Mouse (Mus musculus) ES-E14 (cell line): ENCODE data around the gene Tmem246. TPM values are rescaled to one million over a fixed set of nuclear protein-coding genes. Genes with fewer than 3 reads are reported as not detected.
A peak's percentile ranks its signal among the peaks of the same experiment; 100 is the strongest.

ENCODE experiments used
- DNase-seq: peaks from one replicate; pipeline ENCODE4 v3.0.0-alpha.2; 2013; ENCODE audit warnings: low read depth, low spot score
- H3K27ac ChIP-seq: 2 replicates; pipeline ENCODE4 v1.5.1; 2012; ENCODE audit warnings: low read depth, mild to moderate bottlenecking, low read length, moderate library complexity, mixed read lengths; ENCODE audit not compliant: poor library complexity, insufficient read depth, severe bottlenecking
- H3K36me3 ChIP-seq: 2 replicates; pipeline ENCODE4 v1.6.1; 2012; ENCODE audit warnings: mild to moderate bottlenecking, low read length, moderate library complexity, mixed read lengths; ENCODE audit not compliant: control insufficient read depth, poor library complexity, insufficient read depth, severe bottlenecking
- H3K4me1 ChIP-seq, 2 experiments: fragments of 150-350 bp in 1 of 2; sonication (generic) in 1 of 2; 2 replicates each; pipeline ENCODE4 v1.6.1; 2012; ENCODE audit warnings: low read length in 2 of 2, mild to moderate bottlenecking in 1 of 2, mixed read lengths in 1 of 2; ENCODE audit not compliant: control insufficient read depth in 2 of 2, insufficient read depth in 2 of 2, poor library complexity in 1 of 2
- H3K4me3 ChIP-seq, 2 experiments: fragments of 150-350 bp in 1 of 2; sonication (generic) in 1 of 2; 2 replicates each; pipeline ENCODE4 v1.5.1; 2012; ENCODE audit warnings: low read length in 2 of 2, low read depth in 1 of 2, mild to moderate bottlenecking in 1 of 2, mixed read lengths in 1 of 2; ENCODE audit not compliant: insufficient read depth in 1 of 2, poor library complexity in 1 of 2, severe bottlenecking in 1 of 2
- H3K9ac ChIP-seq: 2 replicates; pipeline ENCODE4 v1.6.1; 2012; ENCODE audit warnings: low read depth, mild to moderate bottlenecking, low read length, mixed read lengths; ENCODE audit not compliant: poor library complexity, insufficient read depth, severe bottlenecking
- H3K9me3 ChIP-seq: fragments of 150-350 bp; sonication (generic); 2 replicates; pipeline ENCODE4 v1.6.1; 2012; ENCODE audit warnings: low read depth, mild to moderate bottlenecking, low read length; ENCODE audit not compliant: control insufficient read depth, insufficient read depth
- CHD2 ChIP-seq: IDR thresholded peaks from 2 replicates; pipeline ENCODE4 v1.6.1; 2014; ENCODE audit warnings: mild to moderate bottlenecking, low read depth, low read length, inconsistent platforms
- HCFC1 ChIP-seq: IDR thresholded peaks from 2 replicates; pipeline ENCODE4 v1.6.1; 2012; ENCODE audit warnings: low read length, inconsistent platforms, borderline replicate concordance; ENCODE audit not compliant: insufficient read depth
- MAFK ChIP-seq: IDR thresholded peaks from 2 replicates; pipeline ENCODE4 v1.6.1; 2014; ENCODE audit warnings: mild to moderate bottlenecking, low read depth, low read length, inconsistent platforms; ENCODE audit not compliant: insufficient read depth
- ZC3H11A ChIP-seq: IDR thresholded peaks from 2 replicates; pipeline ENCODE4 v1.6.1; 2012; ENCODE audit warnings: low read depth, mild to moderate bottlenecking, inconsistent platforms, low read length, borderline replicate concordance
- ZNF384 ChIP-seq: IDR thresholded peaks from 2 replicates; pipeline ENCODE4 v1.6.1; 2012; ENCODE audit warnings: low read depth, low read length, inconsistent platforms
- in situ Hi-C, 2 experiments: fragments of 600-800 bp; cut with MboI; formaldehyde crosslinking; loops; one replicate each; pipeline ENCODE4 v1.15.1; 2025; ENCODE audit warnings: low sequenced_read_pairs in 2 of 2, inconsistent platforms in 1 of 2; ENCODE audit not compliant: unreplicated experiment in 2 of 2
- total RNA-seq: library from RNA; depleted of rRNA; stranded (reverse); fragments of 300-350 nt; gene quantifications from 2 replicates; pipeline ENCODE4 v1.2.3, GENCODE M21; 2012

Tmem246 gene
- total RNA-seq, 1 experiment, result 2.3 TPM

GRCm38 (mm10) chr4:49585524-49586101 lies 12.1 kb downstream of the Tmem246 start:
- Histone ChIP-seq H3K9ac (no peak overlapping the region), H3K27ac (no peak overlapping the region), H3K4me1 (no peaks in the 10 kb centered on the region), H3K9me3 (no peaks in the 10 kb centered on the region), H3K36me3 (no peaks in the 10 kb centered on the region), H3K4me3 (no peak overlapping the region)
- TF ChIP-seq ZC3H11A, result no peak
- no peak for DNase-seq
- in situ Hi-C loops, result no loop called here

- H3K9ac ChIP-seq, result no peak overlapping the region
- no peak for TF ChIP-seq MAFK
- no peak for TF ChIP-seq ZC3H11A
- TF ChIP-seq CHD2, result no peak
- TF ChIP-seq HCFC1, result no peak
- TF ChIP-seq ZNF384, result no peak
- H3K4me3 ChIP-seq, result no peak overlapping the region
- in situ Hi-C loops, result no loop called here
- H3K4me1 ChIP-seq, result no peaks in the 10 kb centered on the region
- no peak for DNase-seq
- no peaks in the 10 kb centered on the region for H3K36me3 ChIP-seq
- no peak overlapping the region for H3K27ac ChIP-seq
- H3K9me3 ChIP-seq, result no peaks in the 10 kb centered on the region
Measured at GRCm38 (mm10) chr4:49583965-49584831, 13.5 kb downstream of the Tmem246 start.

GRCm38 (mm10) chr4:49581256-49581655 lies 16.4 kb downstream of the Tmem246 start:
- Histone ChIP-seq H3K4me3 (no peak overlapping the region), H3K9me3 (no peaks in the 10 kb centered on the region), H3K27ac (no peak overlapping the region), H3K36me3 (no peaks in the 10 kb centered on the region), H3K4me1 (no peaks in the 10 kb centered on the region), H3K9ac (no peak overlapping the region)
- DNase-seq, result no peak
- in situ Hi-C loops, result no loop called here
- no peak for TF ChIP-seq ZNF384
- TF ChIP-seq CHD2, result no peak
- TF ChIP-seq MAFK, result no peak
- no peak for TF ChIP-seq ZC3H11A
- no peak for TF ChIP-seq HCFC1

- H3K9me3 ChIP-seq, result no peaks in the 10 kb centered on the region
- TF ChIP-seq ZNF384 (no peak), HCFC1 (no peak), ZC3H11A (no peak), MAFK (no peak), CHD2 (no peak)
- H3K4me3 ChIP-seq, result no peak overlapping the region
- no peaks in the 10 kb centered on the region for H3K4me1 ChIP-seq
- no peaks in the 10 kb centered on the region for H3K36me3 ChIP-seq
- no peak for DNase-seq
- in situ Hi-C loops, result no loop called here
- no peak overlapping the region for H3K9ac ChIP-seq
- no peak overlapping the region for H3K27ac ChIP-seq
Measured at GRCm38 (mm10) chr4:49572194-49572593, 25.5 kb downstream of the Tmem246 start.

- peak; percentile 54 for DNase-seq
- peak; percentile 9; the same call in 1 of the 2 replicates for TF ChIP-seq ZC3H11A
- TF ChIP-seq HCFC1, result no peak
- no peak overlapping the region for H3K4me3 ChIP-seq
- in situ Hi-C loops, result loop anchor here in 1 of 2 experiments (10.0 kb wide), 1 partner anchor 57 kb away; no protein-coding TSS in a partner anchor
- no peak overlapping the region for H3K9ac ChIP-seq
- H3K27ac ChIP-seq, result no peak overlapping the region
- H3K4me1 ChIP-seq, result no peaks in the 10 kb centered on the region
- H3K9me3 ChIP-seq, result no peaks in the 10 kb centered on the region
- H3K36me3 ChIP-seq, result no peaks in the 10 kb centered on the region
Measured at GRCm38 (mm10) chr4:49567613-49568012, 30.1 kb downstream of the Tmem246 start.
